Mouse (Mus musculus) CD4-positive, CD25-positive, alpha-beta regulatory T cell, adult 4 months (primary cell): ENCODE measurements at regions not wholly inside any gene's neighbourhood (a gene's known extent, or its start where the extent isn't known, plus 50 kb on each side); places are given as distances from the start of the nearest gene placed in this dataset.

Source experiments
- ATAC-seq: one replicate; pipeline ENCODE4 v1.8.0; 2017

DNA sequence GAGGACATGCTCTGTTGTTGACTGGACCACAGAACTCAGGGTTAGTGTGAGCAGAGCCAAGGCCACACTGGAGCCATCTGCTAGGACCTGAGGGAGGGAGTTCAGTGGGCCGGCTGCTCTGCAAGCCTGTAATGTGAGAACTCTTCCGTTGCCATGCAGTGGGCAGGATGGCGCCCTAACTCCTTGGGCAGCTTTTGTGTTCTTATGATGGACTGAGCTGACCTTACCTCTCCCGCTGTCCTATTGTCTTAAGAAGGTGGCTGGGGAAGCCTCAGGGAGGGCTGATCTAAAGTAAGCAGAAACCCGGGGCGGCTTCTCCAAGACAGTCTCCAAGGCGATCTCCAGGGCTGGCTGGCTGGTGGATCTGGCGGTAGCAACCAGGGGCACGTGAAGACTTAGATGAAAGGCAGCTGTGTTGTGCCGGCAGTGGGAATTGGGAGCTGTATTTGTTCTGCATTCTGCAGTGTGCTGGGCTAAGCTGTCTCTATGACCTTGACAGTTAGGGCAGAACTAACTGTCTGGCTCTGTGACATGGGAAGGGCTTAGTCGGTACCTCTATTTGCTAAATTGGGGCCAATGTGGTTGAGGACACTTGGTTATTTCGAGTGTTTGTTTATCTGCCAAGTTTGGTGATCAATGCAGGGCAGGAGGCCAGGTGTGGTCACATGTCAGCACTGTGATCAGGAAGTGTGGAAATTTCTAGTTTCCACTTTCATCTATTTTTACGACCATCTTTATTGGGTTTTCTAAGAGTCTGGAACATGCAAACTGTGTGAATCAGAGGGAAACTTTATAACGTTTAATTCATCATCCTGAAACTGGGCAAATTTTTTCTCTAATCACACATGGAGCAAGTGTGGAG is 843.1 kb upstream of the Car8 start:
- ATAC-seq: no peak

DNA sequence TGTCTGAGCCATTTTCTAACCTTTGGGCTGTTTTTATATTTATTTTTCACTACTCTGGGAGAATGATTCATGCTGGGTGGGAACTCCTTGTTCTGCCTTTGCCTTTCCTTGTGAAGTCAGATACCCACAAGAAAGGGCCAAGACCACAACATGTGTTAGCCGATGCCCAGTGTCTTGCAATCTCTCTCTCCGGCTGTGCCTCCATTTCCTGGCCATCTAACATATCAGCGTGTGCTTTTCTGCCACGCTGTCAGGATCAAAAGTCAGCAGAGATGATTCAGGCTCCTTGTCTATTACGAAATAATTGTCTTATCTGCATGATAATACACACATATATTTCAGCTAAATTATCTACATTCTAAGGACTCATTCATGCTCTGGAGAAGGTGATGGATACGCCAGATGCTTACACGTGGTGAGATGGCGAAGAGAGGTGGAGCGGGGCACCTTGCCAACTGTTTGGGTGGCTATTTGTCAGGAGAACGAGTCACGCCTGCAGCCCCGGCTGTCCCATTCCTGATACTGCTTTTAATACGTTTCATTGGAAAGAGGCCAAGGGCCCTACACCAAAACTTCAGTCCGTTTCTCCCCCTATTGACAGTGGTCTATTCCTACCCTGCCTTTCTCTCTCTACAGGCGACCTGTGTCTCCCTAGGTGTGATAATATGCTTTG is 842.1 kb upstream of the Car8 start:
- ATAC-seq: no peak

DNA sequence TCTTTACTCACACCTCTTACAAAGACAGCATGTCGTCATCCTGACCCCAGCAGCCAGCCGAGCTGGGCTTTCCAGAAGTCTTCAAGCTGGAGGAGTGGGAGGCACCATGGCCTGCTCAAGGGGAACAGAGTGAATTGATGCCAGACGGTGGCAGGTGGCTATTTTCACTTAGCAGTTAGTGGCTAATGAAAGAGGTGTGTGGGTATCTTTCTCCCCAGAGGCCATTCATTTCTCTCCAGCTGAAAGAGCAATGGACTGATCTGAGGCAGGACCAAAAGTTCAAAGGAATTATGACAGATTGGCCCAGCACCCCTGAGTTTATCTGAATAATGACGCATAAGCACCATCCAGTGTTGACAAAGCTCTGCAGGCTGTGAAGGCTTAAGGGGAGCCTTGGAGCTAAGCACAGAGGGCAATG is 841.0 kb upstream of the Car8 start:
- ATAC-seq: no peak

DNA sequence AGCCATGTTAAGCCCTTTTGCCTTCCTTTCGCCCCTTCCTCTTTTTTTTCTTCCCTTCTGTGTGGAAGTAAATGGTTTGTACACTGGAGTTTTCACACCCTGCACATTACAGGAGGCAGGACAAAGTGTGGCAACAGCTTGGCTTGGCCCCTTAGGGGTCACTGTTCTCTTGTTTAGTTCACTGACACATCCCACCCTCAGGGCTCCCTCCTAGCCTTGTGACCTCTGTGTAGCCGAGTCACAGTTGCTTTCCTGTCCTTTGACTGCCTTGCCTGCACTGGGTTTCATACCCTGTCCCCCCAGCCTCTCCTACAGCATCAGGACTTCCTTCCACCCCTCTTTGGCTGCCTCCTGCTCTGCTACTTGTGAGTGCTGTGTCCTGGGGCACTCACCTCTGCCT is 835.6 kb upstream of the Car8 start:
- no peak for ATAC-seq

DNA sequence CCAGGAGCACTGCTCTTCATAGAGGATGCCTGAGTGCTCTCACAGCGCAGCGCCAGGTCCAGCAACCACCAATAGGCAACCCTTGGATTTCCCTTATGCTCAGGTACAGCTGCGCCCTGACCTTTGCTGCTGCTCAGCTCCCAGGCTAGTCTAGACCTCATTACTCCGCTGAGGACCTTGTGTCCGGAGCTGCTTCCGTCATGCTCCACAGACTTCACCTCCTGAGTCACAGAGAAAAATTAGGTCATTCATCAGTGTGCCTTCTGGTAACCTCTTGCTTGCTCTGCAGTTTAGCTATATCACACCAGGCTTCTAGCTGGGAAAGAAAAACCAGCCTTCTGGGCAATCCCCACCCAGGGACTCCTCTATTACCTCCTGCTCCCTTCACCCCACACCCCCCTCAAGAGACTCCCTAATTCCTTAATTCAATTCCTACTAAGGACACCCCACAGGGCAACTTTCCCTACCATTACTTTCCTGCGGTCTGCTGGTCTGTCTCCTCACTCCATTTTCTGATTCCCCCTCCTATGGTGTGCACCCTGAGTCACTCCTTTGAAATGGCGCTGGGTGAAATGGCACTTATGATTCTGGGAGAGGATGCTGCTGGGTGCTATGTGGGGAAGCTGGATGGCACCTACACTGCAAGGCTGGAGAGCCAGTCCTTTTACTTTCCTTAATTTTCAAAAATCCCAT is 835.0 kb upstream of the Car8 start:
- ATAC-seq: no peak

DNA sequence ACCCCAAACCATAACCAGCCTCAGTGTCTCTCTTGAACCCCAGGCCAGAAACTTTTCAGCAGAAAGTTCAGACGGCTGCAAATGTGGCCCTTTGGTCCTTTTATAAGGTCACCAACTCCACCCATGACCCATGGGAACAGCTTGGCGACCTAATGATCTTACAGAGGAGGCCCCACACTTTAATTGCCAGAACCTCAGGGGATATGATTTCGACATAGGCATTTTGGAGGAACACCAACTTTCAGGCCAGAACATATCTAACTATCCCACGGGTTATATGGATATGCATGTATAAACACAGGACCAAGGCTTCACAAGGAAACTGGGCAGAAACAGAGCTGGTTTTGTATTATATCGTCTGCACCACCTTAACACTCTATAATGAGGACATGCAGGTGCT is 833.5 kb upstream of the Car8 start:
- ATAC-seq: no peak

DNA sequence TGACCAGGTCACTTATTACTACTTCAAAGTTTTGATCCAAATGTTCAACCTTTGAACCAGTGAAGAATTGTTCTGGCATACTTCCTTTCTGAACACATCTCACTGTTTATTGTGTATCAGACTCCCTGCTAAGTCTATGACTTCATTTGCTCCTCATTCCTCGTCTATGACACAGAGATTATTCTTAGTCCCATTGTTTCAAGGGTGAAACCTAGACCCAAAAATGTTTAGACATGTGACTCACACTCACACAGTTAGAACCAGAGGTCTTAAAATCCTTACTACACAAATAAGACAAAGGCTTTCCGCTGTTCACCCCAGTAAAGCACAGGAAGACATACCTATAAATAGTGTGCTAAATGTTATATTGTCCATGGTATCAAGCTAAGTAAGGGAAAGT is 829.0 kb upstream of the Car8 start:
- ATAC-seq: no peak

DNA sequence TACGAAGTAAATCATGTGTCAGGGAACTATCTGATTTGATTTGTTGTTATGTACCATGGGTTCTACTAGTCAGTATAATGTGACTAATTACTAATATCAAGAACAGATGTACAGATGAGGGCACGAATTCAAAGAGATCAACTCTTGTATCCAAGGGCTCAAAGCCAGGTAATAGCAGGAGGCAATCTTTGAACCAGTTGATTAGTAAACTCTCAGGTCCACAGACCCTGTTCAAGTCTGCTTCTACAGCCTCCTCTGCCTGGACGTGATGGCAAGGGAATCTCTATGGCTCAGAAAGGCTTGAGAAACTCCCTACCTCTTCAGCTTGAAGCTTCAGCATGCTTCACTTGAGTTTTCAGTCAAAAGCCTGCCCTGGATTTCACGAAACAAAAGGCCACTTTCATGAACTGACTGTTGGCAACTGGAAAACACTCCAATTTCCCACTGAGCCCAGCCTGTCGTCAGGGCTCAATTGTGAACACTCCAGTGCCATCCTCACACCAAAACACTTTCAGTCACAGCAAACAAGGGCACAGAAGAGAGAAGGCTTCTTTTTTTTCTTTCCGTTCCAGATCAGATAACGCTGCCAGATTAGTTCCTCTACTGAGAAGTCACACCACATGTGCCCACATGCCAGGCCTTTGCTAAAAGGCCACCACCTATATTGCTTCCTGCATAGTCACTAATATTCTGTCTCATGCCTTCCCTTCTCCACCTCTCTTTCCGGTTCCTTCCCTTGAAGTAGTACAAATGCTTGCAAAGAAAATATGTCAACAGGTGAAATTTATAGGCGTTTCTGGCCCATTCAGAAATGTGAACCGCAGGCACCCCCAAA is 827.4 kb upstream of the Car8 start:
- ATAC-seq: peak; percentile 92

DNA sequence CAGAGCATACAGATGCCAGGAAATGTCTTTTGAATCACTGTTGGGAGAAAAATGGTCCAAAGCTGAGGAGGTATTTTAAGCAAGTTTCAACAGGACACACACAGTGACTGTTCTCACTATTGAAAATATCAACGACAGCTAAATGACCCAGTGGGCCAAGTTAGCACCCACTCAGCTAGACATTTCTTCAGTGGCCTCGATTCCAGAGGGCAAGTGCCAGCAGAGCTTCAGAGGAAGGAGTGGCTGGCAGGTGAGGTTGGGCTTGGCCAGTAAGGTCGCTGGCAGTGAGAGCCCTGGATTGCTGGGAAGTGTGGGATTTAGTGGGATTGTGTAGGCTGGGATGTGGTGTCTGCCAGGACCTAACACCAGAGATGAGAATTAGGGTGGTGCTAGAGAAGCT is 823.1 kb upstream of the Car8 start:
- ATAC-seq: no peak

DNA sequence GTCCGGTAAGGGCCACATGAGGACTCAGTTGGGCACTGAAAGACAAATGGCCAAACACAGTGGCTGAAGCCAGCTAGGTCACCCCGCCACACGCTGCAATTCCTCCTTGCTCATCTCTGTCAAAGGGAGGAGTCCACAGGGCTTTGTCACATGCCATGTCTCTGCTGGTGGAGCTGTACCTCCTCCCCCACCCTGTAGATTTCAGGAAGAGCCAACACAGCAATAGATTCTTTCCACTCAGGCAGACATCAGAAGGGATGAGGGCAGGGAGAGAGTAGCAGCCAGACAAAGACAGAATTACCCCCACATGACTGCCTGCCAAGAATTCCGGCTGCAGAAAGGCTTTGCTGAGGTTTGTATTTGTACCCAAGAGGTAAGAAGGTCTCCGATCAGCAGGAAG is 821.4 kb upstream of the Car8 start:
- no peak for ATAC-seq

DNA sequence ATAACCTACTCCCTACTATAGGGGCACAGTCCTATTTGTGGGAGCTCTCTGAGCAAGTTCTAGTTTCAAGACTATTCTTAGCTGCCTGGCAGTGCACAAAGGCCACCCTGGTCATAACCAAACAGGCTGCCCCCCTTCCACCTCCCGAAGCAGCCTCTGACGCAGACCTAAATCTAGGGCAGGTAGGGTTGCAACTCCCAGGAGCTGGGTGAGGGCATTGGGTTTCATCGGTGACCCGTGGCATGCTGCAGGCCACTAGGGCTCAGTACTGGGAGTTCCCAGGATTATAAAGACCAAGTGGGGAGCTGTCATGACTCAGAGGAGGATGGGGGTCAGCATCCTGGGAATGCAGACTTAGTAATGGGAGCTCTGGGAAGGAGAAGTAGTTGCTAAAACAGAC is 818.8 kb upstream of the Car8 start:
- no peak for ATAC-seq

DNA sequence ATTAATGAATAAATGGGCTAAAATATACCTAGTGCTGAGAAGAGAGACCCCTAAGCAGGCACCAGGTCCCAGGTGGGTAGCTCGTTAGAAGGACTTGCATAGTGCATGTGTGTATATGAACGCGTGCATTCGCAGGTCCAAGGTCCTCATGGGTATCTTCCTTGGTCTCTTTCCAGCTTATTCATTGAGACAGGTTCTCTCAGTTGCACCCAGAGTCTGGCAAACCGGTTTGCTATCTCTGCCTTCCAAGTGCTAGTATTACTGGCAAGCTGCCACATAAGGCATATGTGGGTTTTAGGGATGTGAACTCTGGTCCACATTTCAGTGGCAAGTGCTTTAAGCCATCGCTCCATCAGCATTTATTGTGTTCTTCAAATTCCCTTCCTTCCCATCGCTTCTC is 818.3 kb upstream of the Car8 start:
- no peak for ATAC-seq

DNA sequence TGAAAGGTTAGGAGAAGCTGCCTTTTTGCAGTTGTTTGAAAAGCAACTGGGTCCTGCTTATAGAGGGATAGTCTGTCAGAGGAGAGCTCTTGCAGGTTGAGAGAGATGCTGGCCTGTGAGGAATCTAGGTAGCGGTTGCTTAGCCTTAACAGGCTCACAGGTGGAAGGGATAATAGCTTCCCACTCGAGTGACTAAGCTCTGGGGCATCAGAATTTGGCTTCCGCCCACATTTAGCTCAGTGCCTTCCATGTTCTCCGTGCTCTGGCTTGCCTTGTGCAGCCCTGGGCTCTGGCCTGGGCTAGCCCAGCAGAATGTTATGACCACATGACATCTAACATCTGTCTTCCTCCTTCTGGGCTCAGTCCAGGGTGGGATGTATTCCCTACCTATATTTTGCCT is 817.0 kb upstream of the Car8 start:
- no peak for ATAC-seq

DNA sequence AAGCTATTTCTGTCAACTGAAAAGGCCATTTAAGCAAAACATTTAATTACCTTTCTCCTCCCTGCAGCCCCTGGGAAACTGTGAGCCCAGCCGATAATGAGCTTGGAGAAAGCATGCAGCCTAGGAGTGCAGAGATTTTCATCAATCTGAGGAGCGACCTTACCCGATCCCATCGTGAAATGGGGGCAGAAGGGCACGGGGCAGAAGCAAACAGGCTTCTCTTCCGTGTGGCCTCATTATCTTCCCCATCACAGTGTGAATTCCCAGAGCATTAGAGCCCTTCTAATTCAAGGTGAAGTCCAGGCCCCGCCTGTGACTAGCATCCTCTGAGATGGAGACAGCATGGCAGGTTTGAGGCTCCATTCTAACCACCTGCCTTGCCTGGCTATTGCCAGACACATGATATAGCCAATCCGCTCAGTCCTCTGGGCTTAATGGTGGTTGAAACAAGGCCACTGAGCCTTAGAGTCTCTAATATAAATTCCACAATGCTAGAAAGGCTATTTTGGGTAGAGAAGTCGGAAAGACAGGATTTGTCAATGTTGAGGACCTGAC is 816.5 kb upstream of the Car8 start:
- no peak for ATAC-seq

DNA sequence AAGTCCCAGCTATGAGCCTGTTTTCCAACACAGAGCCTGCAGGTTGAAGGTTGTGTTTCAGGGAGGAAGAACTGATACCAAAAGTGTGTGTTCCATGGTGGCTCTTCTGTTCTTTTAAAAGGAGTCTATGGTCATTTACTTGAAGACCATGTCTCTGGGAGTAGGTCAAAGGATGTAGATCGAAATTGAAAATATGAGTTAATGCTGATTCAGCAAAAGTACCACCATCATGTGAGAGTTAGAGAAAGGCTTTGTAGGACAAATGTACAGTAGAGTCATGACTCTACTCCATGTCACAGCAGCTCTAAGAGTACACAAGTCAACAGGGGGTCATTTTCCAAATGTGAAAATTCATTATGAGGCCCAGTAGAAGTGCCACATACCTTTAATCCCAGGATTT is 810.0 kb upstream of the Car8 start:
- no peak for ATAC-seq

DNA sequence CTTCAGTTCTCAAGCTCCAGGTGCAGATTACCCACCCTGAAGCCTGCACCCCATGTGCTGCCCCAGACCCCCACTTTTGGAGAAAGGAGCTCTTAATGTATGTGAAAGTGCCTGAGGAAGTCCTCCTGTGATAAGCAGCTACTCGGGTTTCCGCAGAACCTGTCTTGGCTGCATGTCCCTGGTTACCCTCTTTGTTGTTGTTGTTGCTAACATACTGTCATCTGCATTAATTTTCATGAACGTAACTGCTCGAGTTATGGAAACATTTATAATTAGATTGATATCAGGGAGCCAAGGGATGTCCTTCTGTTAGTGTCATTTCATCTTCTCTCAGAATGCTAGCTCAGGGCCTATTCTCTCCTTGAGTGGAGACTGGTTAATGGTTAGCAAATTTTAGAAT is 808.3 kb upstream of the Car8 start:
- no peak for ATAC-seq

DNA sequence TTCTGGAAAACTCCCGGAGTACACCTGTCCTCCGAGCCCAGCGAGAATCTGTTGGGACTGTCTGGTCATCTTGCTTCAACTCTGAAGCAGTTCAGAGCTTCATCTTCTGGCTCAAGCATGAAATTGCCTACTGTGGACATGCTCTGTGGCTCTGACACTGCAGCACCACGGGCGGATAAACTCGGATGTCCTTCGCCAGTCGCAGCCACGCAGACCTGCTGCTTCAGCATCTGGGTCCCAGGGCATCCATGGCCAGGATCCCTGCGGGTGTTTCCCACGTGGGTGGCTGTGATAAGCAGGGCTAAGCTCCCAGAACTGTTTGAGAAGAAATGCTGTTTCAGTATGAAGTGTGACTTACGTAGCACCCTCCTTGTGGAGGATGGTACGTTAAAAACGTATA is 807.6 kb upstream of the Car8 start:
- no peak for ATAC-seq

DNA sequence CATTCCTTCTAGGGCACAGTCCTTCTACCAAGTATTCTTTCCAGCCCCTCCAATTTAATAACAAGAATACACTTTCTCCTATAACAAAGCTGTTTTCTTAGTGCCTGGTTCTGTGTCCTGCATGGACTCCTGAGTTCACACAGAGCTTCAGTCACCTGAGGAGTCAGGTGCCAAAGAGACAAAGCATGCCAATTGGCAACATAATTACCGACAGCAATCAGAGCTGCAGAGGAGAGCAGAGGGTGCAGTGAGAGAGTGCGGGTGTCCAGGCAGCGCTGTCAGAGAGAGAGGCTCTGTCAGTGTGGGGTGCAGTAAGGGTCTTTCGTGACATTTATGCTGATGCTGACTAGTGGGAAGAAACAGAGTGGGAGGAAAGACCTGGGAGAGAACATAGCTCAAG is 807.2 kb upstream of the Car8 start:
- ATAC-seq: no peak

DNA sequence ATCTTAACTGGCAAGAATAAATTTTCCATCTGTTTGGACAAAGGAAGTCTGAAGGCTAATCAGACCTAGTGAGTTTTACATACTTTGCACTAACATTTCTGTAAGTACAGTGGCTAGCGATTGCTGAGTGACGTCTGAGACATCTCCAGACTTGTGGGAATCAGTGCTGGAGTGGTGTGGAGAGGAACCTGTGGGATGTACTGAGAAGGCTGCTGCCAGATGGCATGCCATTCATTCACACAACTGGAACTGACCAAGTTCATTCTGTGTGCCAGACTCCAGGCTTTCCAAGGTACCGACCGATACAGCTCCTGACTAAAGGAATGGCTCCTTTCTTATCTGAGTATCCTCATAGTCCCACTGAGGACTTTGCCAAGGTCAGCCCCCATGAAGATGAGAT is 797.2 kb upstream of the Car8 start:
- no peak for ATAC-seq

DNA sequence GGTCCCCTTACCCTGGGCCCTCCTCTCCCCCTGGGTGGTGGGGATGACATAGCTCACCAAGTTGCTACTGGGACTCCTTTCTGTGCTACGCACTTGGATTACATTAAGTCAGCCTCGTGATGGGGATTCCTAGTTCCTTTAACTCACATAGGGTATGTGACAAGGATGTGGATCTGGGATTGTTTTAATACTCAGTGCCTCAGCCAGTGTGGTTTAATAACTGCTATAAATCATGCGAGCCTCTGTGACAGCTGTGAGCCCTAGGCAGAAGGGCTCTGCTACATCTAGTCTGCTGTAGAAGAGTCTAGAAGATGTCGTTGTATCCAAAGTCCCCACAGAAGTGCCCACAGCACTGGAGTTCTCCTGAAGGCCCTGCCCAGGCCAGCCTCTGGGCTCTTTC is 796.5 kb upstream of the Car8 start:
- no peak for ATAC-seq

DNA sequence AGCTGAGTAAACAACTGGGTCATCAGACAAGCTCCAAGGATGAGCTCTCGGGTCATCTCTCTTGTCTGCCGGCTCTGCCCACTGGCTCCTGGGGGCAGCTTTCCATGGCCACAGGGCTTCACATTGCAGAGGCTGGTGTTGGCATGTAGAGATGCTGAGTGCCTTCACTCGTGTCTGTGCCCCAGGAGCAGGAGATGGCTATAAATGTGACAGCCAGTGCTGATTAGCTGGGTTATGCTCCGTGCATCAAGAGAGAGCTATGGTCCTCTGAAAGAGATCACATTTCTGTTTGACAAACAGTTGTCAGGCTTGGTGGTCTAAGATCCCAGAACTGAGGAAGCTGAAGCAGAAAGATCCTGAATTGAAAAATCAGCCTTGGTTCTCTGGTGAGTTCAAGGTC is 795.4 kb upstream of the Car8 start:
- no peak for ATAC-seq

DNA sequence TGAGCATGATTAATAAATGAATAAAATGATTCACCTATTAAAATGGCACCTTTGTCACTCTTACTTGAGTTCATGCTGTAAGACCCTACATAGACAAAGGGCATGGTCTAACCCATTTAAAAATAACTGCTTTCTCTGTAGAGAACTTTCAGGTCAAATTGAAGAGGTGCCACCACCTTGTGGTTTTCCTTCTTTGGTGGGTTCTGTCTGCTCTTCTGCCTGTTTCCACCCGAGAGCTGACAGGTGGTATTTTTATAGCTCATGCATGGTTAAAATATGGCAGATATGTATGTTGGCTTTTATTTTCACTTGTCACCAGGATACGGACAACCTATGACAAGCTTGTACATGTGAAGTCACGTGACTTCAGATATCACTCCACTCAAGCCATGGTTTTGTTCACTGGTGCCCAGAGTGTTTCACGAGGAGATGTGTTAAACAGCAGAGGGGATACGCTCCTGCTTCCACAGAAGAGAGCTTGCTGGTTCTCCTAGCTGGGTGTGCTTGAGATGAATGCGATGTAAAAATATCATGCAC is 794.3 kb upstream of the Car8 start:
- no peak for ATAC-seq
